Mouse (Mus musculus) limb, embryonic 14.5 days (tissue): ENCODE data around the gene Fam129c. TPM values are rescaled to one million over a fixed set of nuclear protein-coding genes. Genes with fewer than 3 reads are reported as not detected.

Experiments used
- ATAC-seq: fragments of 200-750 bp; cut with Nextera tagmentation; 2 replicates; pipeline ENCODE4 v1.8.0; 2017; ENCODE audit warnings: low read depth, moderate number of reproducible peaks, moderate TSS enrichment; ENCODE audit not compliant: low FRiP score
- DNase-seq: peaks from one replicate; pipeline ENCODE4 v3.0.0-alpha.2; 2015; ENCODE audit warnings: low spot score
- H3K27ac ChIP-seq: fragments of 300-500 bp; sonication (generic); replicated peaks from 2 replicates; pipeline ENCODE4 v1.5.1; 2014; ENCODE audit warnings: low read depth, mild to moderate bottlenecking, low read length, moderate library complexity, mixed read lengths
- H3K27me3 ChIP-seq: fragments of 300-500 bp; sonication (generic); 2 replicates; pipeline ENCODE4 v1.6.1; 2014; ENCODE audit warnings: low read length, mixed read lengths; ENCODE audit not compliant: control insufficient read depth, insufficient read depth
- H3K36me3 ChIP-seq: fragments of 300-500 bp; sonication (generic); 2 replicates; pipeline ENCODE4 v1.6.1; 2014; ENCODE audit warnings: mild to moderate bottlenecking, low read length, moderate library complexity, mixed read lengths; ENCODE audit not compliant: control insufficient read depth, insufficient read depth
- H3K4me1 ChIP-seq: fragments of 300-500 bp; sonication (generic); 2 replicates; pipeline ENCODE4 v1.6.1; 2014; ENCODE audit warnings: antibody characterized with exemption, low read length, mixed read lengths; ENCODE audit not compliant: control insufficient read depth, insufficient read depth
- H3K4me2 ChIP-seq: fragments of 300-500 bp; sonication (generic); replicated peaks from 2 replicates; pipeline ENCODE4 v1.6.1; 2014; ENCODE audit warnings: low read depth, mild to moderate bottlenecking, low read length, moderate library complexity; ENCODE audit not compliant: severe bottlenecking
- H3K4me3 ChIP-seq: fragments of 300-500 bp; sonication (generic); replicated peaks from 2 replicates; pipeline ENCODE4 v1.5.1; 2014; ENCODE audit warnings: low read length
- H3K9ac ChIP-seq: fragments of 300-500 bp; sonication (generic); 2 replicates; pipeline ENCODE4 v1.6.1; 2014; ENCODE audit warnings: mild to moderate bottlenecking, low read depth, low read length, moderate library complexity; ENCODE audit not compliant: severe bottlenecking
- H3K9me3 ChIP-seq: fragments of 300-500 bp; sonication (generic); 2 replicates; pipeline ENCODE4 v1.6.1; 2016; ENCODE audit warnings: low read length; ENCODE audit not compliant: control insufficient read depth
- POLR2A ChIP-seq: fragments of 200-500 bp; IDR thresholded peaks from 2 replicates; pipeline ENCODE4 v1.8.0; 2012; ENCODE audit warnings: inconsistent platforms, mild to moderate bottlenecking, moderate library complexity, borderline replicate concordance; ENCODE audit not compliant: insufficient read depth, insufficient read length; ENCODE audit errors: extremely low read depth
- WGBS: fragments of 180-500 bp; shearing (Covaris S2); extraction: QIAGEN DNeasy Blood & Tissue Kit; methylation state at CpG from one replicate; pipeline ENCODE4 v1.1.7; 2014; 5-methylcytosine and 5-hydroxymethylcytosine counted together
- polyA plus RNA-seq, 2 experiments: library from polyadenylated mRNA; depleted of rRNA in 1 of 2; stranded (reverse) in 1 of 2; unstranded in 1 of 2; fragments of >200 nt; fragmentation: Nextera tagmentation in 1 of 2; extraction: Ambion mirVana in 1 of 2; gene quantifications; 2 replicates each; pipeline versions ENCODE4 v1.2.1 to v1.2.3; 2012 to 2014

Gene Fam129c
- polyA plus RNA-seq (2012; rRNA removed) (7.5 and 7.8 TPM in 2 replicates), polyA plus RNA-seq (2014; fragmentation: Nextera tagmentation; extraction: Ambion mirVana) (2.9 and 3.3 TPM in 2 replicates)

DNA sequence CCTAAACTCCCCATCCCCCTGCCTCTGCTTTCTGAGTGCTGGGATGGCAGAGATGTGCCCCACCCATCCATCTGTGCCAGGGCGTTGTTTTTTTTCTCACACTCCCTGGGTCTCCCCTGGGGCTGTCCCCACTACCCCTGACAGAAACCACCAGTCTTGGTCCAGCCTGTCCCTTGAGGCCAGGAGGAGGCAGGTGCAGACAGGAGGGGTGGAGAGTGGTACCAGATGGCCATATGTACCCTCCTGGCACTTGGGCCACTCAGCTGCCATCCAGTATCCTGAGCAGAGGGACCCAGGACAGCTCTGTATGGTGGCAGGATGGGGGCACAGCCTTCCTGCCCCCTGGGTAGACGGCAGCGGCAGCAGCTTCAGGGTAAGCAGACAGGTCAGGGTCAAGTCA is at the start of gene Fam129c:
Gene Fam129c, plus strand, starts transcription at position 198 of the 400 bp plus-strand sequence.
- H3K9ac ChIP-seq: no peak within 1 kb of the TSS
- TF ChIP-seq POLR2A: no peak
- ATAC-seq: no peak
- 65% methylated on average over 3 of the region's 3 CpGs for WGBS
- H3K27ac ChIP-seq: no peak within 1 kb of the TSS
- no peaks in the 10 kb centered on the region for H3K36me3 ChIP-seq
- no peak within 1 kb of the TSS for H3K4me3 ChIP-seq
- peaks cover 8% of the 10 kb centered on the region for H3K4me1 ChIP-seq
- no peak within 1 kb of the TSS for H3K4me2 ChIP-seq
- DNase-seq: no peak
- peaks cover 12% of the 10 kb centered on the region for H3K27me3 ChIP-seq
- H3K9me3 ChIP-seq: no peaks in the 10 kb centered on the region

GRCm38 (mm10) chr8:71550754-71551153 is 46.7 kb upstream of the Fam129c start:
- Histone ChIP-seq H3K4me1 (no peaks in the 10 kb centered on the region), H3K9me3 (no peaks in the 10 kb centered on the region), H3K9ac (no peak overlapping the region), H3K4me3 (no peak overlapping the region), H3K27ac (no peak overlapping the region), H3K27me3 (0 out of 2 replicates have a peak, but pooled peaks cover under 1% of the 10 kb centered on the region), H3K36me3 (peaks cover 27% of the 10 kb centered on the region), H3K4me2 (no peak overlapping the region)
- ATAC-seq (no peak), DNase-seq (no peak)
- no peak for TF ChIP-seq POLR2A
- 64% methylated on average over 7 of the region's 7 CpGs for WGBS

GRCm38 (mm10) chr8:71552770-71553169 is 44.7 kb upstream of the Fam129c start:
- H3K36me3 ChIP-seq: peaks cover 10% of the 10 kb centered on the region
- no peak overlapping the region for H3K9ac ChIP-seq
- ATAC-seq: no peak
- H3K27me3 ChIP-seq: peaks cover 20% of the 10 kb centered on the region
- WGBS: 50% methylated on average over 6 of the region's 6 CpGs
- H3K9me3 ChIP-seq: no peaks in the 10 kb centered on the region
- TF ChIP-seq POLR2A: no peak
- H3K4me2 ChIP-seq: no peak overlapping the region
- no peak overlapping the region for H3K27ac ChIP-seq
- DNase-seq: no peak
- H3K4me3 ChIP-seq: no peak overlapping the region
- no peaks in the 10 kb centered on the region for H3K4me1 ChIP-seq

DNA sequence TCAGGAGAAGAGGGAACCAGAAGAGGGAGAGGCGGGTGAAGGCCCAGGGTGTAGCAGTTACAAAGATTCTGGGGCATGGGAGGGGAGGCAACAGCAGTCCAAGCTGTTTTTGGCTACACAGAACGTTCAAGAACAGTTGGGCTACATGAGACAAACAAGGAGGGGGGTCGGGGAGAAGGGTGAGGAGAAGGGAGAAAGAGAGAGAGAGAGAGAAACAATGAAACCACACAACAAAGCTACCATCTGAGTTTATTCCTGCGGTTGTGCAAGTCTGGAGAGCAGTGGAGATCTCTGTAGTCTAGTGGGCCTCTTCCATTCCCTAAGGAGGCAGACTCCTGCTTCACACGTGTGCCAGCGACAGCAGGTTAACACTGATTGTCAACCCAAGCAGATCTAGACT is 43.4 kb upstream of the Fam129c start:
- WGBS: 70% methylated on average over 6 of the region's 6 CpGs
- Histone ChIP-seq H3K4me3 (no peak overlapping the region), H3K4me2 (no peak overlapping the region)

GRCm38 (mm10) chr8:71554644-71555043 is 42.8 kb upstream of the Fam129c start:
- 92% methylated on average over 2 of the region's 2 CpGs for WGBS
- Histone ChIP-seq H3K4me2 (no peak overlapping the region), H3K4me3 (no peak overlapping the region), H3K4me1 (no peaks in the 10 kb centered on the region), H3K27ac (no peak overlapping the region), H3K9ac (no peak overlapping the region), H3K9me3 (no peaks in the 10 kb centered on the region), H3K27me3 (peaks cover 38% of the 10 kb centered on the region), H3K36me3 (no peaks in the 10 kb centered on the region)
- no peak for TF ChIP-seq POLR2A
- no peak for DNase-seq
- ATAC-seq: no peak

More for the DNA sequence above, 43.4 kb upstream of the Fam129c start:
- TF ChIP-seq POLR2A: no peak
- H3K4me1 ChIP-seq: no peaks in the 10 kb centered on the region
- DNase-seq (no peak), ATAC-seq (no peak)
- no peak overlapping the region for H3K9ac ChIP-seq
- H3K36me3 ChIP-seq: no peaks in the 10 kb centered on the region
- peaks cover 32% of the 10 kb centered on the region for H3K27me3 ChIP-seq
- H3K9me3 ChIP-seq: no peaks in the 10 kb centered on the region
- no peak overlapping the region for H3K27ac ChIP-seq
